Mouse (Mus musculus) ovary, postnatal 10 days (tissue): ENCODE results near the gene Engase.

Experiments used
- DNase-seq: peaks from one replicate; pipeline ENCODE4 v3.0.0; 2022; ENCODE audit warnings: low spot score

Engase gene

DNA sequence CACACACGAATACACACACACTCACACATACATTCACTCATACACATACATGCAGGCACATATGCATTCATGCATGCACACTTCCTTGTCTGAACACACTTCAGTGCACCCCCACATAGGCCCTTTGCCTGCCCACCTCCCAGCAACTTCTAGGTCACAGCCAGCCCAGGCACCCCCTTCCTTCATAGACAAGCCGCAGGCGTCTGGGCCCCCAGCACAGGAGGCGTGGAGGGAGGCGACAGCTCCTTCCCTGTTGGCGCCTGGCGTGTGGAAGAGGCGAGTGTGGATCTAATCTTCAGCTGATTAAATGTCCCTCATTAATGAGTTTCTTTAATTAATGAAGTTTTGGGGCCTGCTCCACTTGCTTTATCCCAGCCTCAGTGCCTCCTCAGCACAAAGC, 53.7 kb downstream of the Engase start:
- no peak for DNase-seq

DNA sequence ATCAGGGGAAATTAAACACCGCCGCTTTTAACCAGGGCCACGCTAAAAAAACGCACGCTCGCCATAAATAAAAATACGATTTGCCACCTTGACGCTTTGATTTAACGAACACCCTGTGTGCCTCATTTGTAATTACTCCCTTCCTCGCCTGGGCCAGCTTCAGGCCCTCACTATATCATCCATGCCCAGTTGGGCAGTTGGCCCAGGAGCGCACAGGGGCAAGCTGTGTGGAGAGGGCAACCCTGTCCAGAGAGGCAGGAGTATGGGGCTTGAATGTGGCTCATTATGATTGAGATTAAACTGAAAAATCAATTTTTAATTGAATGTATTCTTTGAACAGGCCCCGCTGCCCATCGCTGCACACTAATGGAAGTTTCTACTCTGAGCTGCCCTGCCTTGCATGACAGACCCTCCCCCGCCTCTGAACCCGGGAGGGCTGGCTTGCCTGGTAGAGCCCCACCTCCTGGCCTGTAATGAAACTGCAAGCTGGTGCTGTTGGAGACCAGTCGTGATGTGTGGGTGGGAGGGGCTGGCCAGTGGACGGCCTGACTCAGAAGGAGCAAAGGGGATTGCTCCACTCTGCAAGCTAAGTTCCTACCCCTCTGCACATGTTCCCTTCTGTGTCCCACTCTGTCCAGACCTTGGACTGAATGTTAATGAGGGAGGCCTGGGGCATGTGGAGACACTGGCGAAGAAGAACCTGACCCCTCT, 57.9 kb downstream of the Engase start:
- DNase-seq, result peak; percentile 21

DNA sequence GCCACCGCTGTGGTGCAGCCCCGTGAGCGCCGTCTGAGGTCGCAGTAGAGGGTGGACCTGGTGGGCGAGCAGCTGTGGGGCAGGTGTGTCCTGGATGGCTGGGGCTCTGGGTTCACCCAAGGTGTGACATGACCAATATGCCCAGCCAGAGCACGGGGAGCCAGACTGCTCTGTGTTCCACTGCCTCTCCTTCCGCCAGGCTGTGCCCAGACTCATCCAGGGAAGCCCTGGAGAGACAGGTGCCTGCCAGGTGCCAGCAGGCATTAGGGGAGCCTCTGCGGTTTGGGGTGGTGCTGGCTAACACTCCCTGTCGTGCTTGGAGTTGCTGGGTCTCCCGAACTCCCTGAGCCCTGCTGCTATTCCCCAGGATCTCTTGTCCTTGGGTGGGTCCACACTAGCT, 61.4 kb downstream of the Engase start:
- DNase-seq, result no peak
